Mouse (Mus musculus): ENCODE results near the gene Baiap2l1. TPM values are rescaled to one million over a fixed set of nuclear protein-coding genes. Genes with fewer than 3 reads are reported as not detected.

The Baiap2l1 gene
- polyA plus RNA-seq, 1 experiment: 10.7 TPM

GRCm38 (mm10) chr5:144232531-144232930 lies 125.4 kb downstream of the Baiap2l1 start:
- peak; percentile 74 for DNase-seq
- peak overlapping the region; percentile 3; the same call in 1 of the 2 replicates for H3K27ac ChIP-seq (ENCODE audit: insufficient read depth, low read depth, low read length)
- H3K4me1 ChIP-seq (ENCODE audit: control insufficient read depth, insufficient read depth, low read length): no peaks in the 10 kb centered on the region
- TF ChIP-seq POLR2A (IDR thresholded peaks at IDR 0.05; ENCODE audit: low read depth, low read length) (no peak), CTCF (conservative IDR thresholded peaks at IDR 0.05; ENCODE audit: insufficient read depth, insufficient read length, low read depth, low read length) (no peak)
- WGBS: 72% methylated on average over 5 of the region's 5 CpGs
- H3K4me3 ChIP-seq (ENCODE audit: insufficient read depth, low read depth, low read length): no peak overlapping the region
- no peaks in the 10 kb centered on the region for H3K36me3 ChIP-seq (ENCODE audit: control insufficient read depth, insufficient read depth, low read length)
- no peaks in the 10 kb centered on the region for H3K27me3 ChIP-seq (replicated peaks; ENCODE audit: control insufficient read depth, insufficient read depth, low read length)

- Histone ChIP-seq H3K36me3 (ENCODE audit: control insufficient read depth, insufficient read depth, low read length) (no peaks in the 10 kb centered on the region), H3K27ac (ENCODE audit: insufficient read depth, low read depth, low read length) (no peak overlapping the region), H3K4me3 (ENCODE audit: insufficient read depth, low read depth, low read length) (no peak overlapping the region), H3K4me1 (ENCODE audit: control insufficient read depth, insufficient read depth, low read length) (no peaks in the 10 kb centered on the region), H3K27me3 (replicated peaks; ENCODE audit: control insufficient read depth, insufficient read depth, low read length) (no peaks in the 10 kb centered on the region)
- peak; percentile 33 for TF ChIP-seq CTCF (conservative IDR thresholded peaks at IDR 0.05; ENCODE audit: insufficient read depth, insufficient read length, low read depth, low read length)
- TF ChIP-seq POLR2A (IDR thresholded peaks at IDR 0.05; ENCODE audit: low read depth, low read length): no peak
- peak; percentile 29 for DNase-seq
- WGBS: 57% methylated on average over 1 of the region's 1 CpGs
These were observed 126.5 kb downstream of the Baiap2l1 start for GRCm38 (mm10) chr5:144231410-144231809.

GRCm38 (mm10) chr5:144230216-144230615 lies 127.7 kb downstream of the Baiap2l1 start:
- no peak for TF ChIP-seq POLR2A (IDR thresholded peaks at IDR 0.05; ENCODE audit: low read depth, low read length)
- TF ChIP-seq CTCF (conservative IDR thresholded peaks at IDR 0.05; ENCODE audit: insufficient read depth, insufficient read length, low read depth, low read length): no peak
- H3K4me1 ChIP-seq (ENCODE audit: control insufficient read depth, insufficient read depth, low read length): no peaks in the 10 kb centered on the region
- no peaks in the 10 kb centered on the region for H3K27me3 ChIP-seq (replicated peaks; ENCODE audit: control insufficient read depth, insufficient read depth, low read length)
- H3K36me3 ChIP-seq (ENCODE audit: control insufficient read depth, insufficient read depth, low read length): no peaks in the 10 kb centered on the region
- no peak overlapping the region for H3K4me3 ChIP-seq (ENCODE audit: insufficient read depth, low read depth, low read length)
- no peak overlapping the region for H3K27ac ChIP-seq (ENCODE audit: insufficient read depth, low read depth, low read length)
- DNase-seq: no peak
- 90% methylated on average over 7 of the region's 7 CpGs for WGBS

GRCm38 (mm10) chr5:144226220-144226619 lies 131.7 kb downstream of the Baiap2l1 start:
- H3K27me3 ChIP-seq (replicated peaks; ENCODE audit: control insufficient read depth, insufficient read depth, low read length): no peaks in the 10 kb centered on the region
- no peaks in the 10 kb centered on the region for H3K36me3 ChIP-seq (ENCODE audit: control insufficient read depth, insufficient read depth, low read length)
- H3K4me1 ChIP-seq (ENCODE audit: control insufficient read depth, insufficient read depth, low read length): no peaks in the 10 kb centered on the region; the same call in 1 of the 2 replicates
- TF ChIP-seq POLR2A (IDR thresholded peaks at IDR 0.05; ENCODE audit: low read depth, low read length): no peak
- TF ChIP-seq CTCF (conservative IDR thresholded peaks at IDR 0.05; ENCODE audit: insufficient read depth, insufficient read length, low read depth, low read length): no peak
- H3K27ac ChIP-seq (ENCODE audit: insufficient read depth, low read depth, low read length): no peak overlapping the region
- no peak for DNase-seq
- no peak overlapping the region for H3K4me3 ChIP-seq (ENCODE audit: insufficient read depth, low read depth, low read length)
- 36% methylated on average over 11 of the region's 11 CpGs for WGBS

- Histone ChIP-seq H3K4me1 (ENCODE audit: control insufficient read depth, insufficient read depth, low read length) (no peaks in the 10 kb centered on the region; the same call in 1 of the 2 replicates), H3K4me3 (ENCODE audit: insufficient read depth, low read depth, low read length) (peak overlapping the region; percentile 72), H3K36me3 (ENCODE audit: control insufficient read depth, insufficient read depth, low read length) (no peaks in the 10 kb centered on the region), H3K27me3 (replicated peaks; ENCODE audit: control insufficient read depth, insufficient read depth, low read length) (no peaks in the 10 kb centered on the region), H3K27ac (ENCODE audit: insufficient read depth, low read depth, low read length) (peak overlapping the region; percentile 87)
- TF ChIP-seq POLR2A (IDR thresholded peaks at IDR 0.05; ENCODE audit: low read depth, low read length) (no peak), CTCF (conservative IDR thresholded peaks at IDR 0.05; ENCODE audit: insufficient read depth, insufficient read length, low read depth, low read length) (0 out of 2 replicates have a peak, but pooled peaks have one; percentile 9)
- 27% methylated on average over 18 of the region's 18 CpGs for WGBS
- no peak for DNase-seq
These were observed 133.8 kb downstream of the Baiap2l1 start for GRCm38 (mm10) chr5:144223899-144224816.

GRCm38 (mm10) chr5:144223503-144223862 lies 134.4 kb downstream of the Baiap2l1 start, which contains the start of gene Tecpr1:
Gene Tecpr1 (minus strand): TSS chr5:144223615.
- WGBS: under 1% methylated on average over 37 of the region's 37 CpGs
- H3K27me3 ChIP-seq (replicated peaks; ENCODE audit: control insufficient read depth, insufficient read depth, low read length): no peaks in the 10 kb centered on the region
- no peaks in the 10 kb centered on the region for H3K36me3 ChIP-seq (ENCODE audit: control insufficient read depth, insufficient read depth, low read length)
- peak within 1 kb of the TSS; percentile 72 for H3K4me3 ChIP-seq (ENCODE audit: insufficient read depth, low read depth, low read length)
- TF ChIP-seq POLR2A (IDR thresholded peaks at IDR 0.05; ENCODE audit: low read depth, low read length): peak; percentile 40
- no peak for TF ChIP-seq CTCF (conservative IDR thresholded peaks at IDR 0.05; ENCODE audit: insufficient read depth, insufficient read length, low read depth, low read length)
- DNase-seq: peak; percentile 98
- no peaks in the 10 kb centered on the region; the same call in 1 of the 2 replicates for H3K4me1 ChIP-seq (ENCODE audit: control insufficient read depth, insufficient read depth, low read length)
- peak within 1 kb of the TSS; percentile 87 for H3K27ac ChIP-seq (ENCODE audit: insufficient read depth, low read depth, low read length)

All from kidney, adult 2 months (tissue).